Mouse (Mus musculus) bone marrow macrophage, adult 2 months (primary cell): ENCODE results near the gene Rbms3.

ENCODE experiments used
- CTCF ChIP-seq: IDR thresholded peaks from 2 replicates; pipeline ENCODE4 v1.5.1; 2012; ENCODE audit warnings: low read depth, mild to moderate bottlenecking, low read length, moderate library complexity
- POLR2A ChIP-seq: IDR thresholded peaks from 2 replicates; pipeline ENCODE4 v1.6.1; 2012; ENCODE audit warnings: mild to moderate bottlenecking, low read depth, low read length, borderline replicate concordance

DNA sequence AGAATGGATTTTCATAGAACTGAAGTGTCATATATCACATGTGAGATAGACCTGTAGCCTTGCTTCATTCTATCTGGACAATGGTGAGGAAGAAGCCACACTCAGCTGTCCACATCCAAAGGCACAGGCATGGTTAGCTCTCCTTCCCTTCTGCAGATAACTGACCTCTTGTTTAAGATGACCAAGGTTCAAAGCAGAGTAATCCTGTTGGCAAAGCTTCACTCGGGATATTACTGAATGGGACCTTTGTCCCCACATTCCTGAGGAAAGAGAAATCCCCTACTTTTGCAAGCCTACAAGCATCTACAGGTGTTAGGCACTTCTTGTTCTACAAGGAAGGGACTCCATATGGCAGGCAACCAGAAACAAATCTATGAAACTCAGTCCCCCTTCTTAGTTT, 621.5 kb downstream of the Rbms3 start:
- no peak for TF ChIP-seq CTCF
- TF ChIP-seq POLR2A: no peak
